Mouse (Mus musculus) erythroid progenitor cell, adult 5-6 weeks (primary cell): ENCODE measurements around the gene Wbp1. TPM values are rescaled to one million over a fixed set of nuclear protein-coding genes. Genes with fewer than 3 reads are reported as not detected.
"Not testable (repeated sequence)": the region's sequence is repeated elsewhere in the genome, so short reads cannot be mapped to it uniquely, and the experiment has no call there.

Experiments used
- ATAC-seq: replicated peaks from 2 replicates; pipeline ENCODE4 v1.8.0; 2016; ENCODE audit warnings: moderate number of reproducible peaks, mild to moderate bottlenecking, moderate TSS enrichment, inconsistent platforms; ENCODE audit not compliant: poor library complexity, low FRiP score, severe bottlenecking
- total RNA-seq, 2 experiments: library from RNA; stranded (forward) in 1 of 2; stranded (reverse) in 1 of 2; fragments of 150-400 nt in 1 of 2; fragments of 186-747, 209-891 nt in 1 of 2; gene quantifications; 2 replicates each; pipeline versions ENCODE4 v1.2.3 to v1.2.4; 2015 to 2017; ENCODE audit warnings: low replicate concordance in 2 of 2

Gene Wbp1
- 42.3 and 48.7 TPM in 2 replicates for total RNA-seq (2015; ENCODE audit: low replicate concordance)
- total RNA-seq (2017; ENCODE audit: low replicate concordance), result 77.9 and 83.6 TPM in 2 replicates

- ATAC-seq, result peak; percentile 81
These were observed at the start of gene Wbp1 for GRCm38 (mm10) chr6:83120930-83121862. Gene Wbp1 (minus strand): TSS chr6:83121559.

DNA sequence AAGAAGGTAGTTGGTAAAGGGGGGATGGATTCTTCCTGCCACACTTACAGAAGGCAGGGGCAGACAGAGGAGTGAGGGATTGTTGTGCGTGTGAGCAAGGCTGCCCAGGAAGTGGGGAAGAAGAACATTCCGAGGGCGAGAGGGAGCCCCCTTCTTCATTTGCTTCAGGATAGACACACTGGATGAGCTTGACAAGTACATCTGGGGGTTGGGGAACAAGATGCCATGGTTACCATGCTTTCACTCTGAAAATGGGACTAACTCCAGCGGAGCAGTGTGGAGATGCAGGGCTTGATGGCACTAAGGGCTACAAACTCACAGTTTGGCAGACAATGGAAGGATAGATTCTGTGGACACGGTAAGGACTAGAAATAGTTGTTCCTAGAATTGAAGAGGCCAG, 49.7 kb upstream of the Wbp1 start:
- ATAC-seq, result no peak

DNA sequence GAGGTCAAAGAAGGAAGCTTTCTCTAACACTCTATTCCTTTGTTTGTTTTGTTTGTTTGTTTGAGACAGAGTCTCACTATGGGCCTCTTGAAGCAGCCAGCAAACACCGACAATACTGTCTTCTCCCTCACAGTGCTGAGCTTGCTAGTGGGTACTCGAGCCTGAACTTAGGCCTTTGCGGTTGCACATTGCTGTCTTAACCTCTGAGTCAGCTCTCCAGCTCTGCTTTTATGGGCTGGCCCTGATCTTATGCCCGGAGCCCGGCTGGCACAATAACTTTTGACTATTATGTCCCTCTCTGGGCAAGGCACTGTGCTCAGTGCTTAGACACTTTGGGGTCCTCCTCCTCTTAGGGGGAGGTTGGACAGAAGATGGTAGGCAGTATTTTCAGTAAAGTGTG, 48.5 kb upstream of the Wbp1 start:
- ATAC-seq, result no peak

GRCm38 (mm10) chr6:83166243-83166630, 44.9 kb upstream of the Wbp1 start:
- ATAC-seq, result peak; percentile 32; the same call in 1 of the 2 replicates

- ATAC-seq, result peak; percentile 91
These were observed 44.4 kb upstream of the Wbp1 start, which contains the start of gene Dctn1 for GRCm38 (mm10) chr6:83165607-83166242. Gene Dctn1 (plus strand): TSS chr6:83165920.

DNA sequence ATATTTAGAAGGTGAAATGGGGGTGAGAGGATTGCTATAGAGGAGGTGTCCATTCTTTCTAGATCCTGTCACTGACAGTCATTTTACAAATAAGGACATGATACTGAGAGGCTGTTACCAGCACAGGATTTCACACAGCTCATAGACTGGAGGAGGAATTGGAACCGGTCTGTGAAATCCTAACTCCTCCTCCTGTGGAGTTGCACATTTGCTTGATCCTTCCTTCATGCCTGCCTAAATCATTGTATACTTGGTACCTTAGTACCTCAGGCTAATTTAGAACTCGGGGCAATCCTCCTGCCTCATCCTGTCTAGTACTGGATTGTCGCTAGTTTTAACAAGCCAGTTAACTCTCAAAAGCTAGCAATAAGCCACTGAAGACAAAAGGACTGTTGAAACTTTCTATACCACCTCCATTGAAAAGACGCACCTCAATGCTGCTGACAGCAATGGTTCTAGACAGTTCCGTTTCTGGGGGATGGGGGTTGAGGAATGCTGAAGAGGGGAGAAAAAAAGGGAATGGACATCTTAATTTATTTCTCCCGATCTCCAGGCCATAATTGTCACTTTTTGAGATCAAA, 43.8 kb upstream of the Wbp1 start:
- peak; percentile 38 for ATAC-seq

DNA sequence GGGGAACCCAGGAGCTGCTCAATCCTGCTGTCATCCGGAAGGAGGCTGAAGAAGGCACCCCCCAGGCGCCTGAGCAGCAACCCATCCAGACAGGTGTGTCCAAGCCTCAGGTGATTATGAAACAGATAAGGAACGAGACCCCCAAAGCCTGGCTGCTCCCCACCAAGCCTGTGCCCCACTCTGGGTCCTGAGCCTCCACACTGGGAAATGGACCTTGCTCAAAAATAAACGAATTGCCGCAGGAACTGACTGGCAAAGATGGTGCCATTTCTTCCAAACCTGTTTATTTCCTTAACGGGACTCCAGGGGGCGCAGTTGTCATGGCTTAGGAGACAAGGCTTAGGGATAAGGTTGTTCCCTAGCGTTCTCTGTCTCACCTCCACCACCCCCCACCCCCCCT, 41.3 kb upstream of the Wbp1 start:
- ATAC-seq, result no peak

GRCm38 (mm10) chr6:83161921-83162641, 40.7 kb upstream of the Wbp1 start:
- no peak for ATAC-seq

- ATAC-seq, result no peak
These were observed 40.1 kb upstream of the Wbp1 start for GRCm38 (mm10) chr6:83161442-83161841.

- ATAC-seq, result not testable (repeated sequence)
These were observed 38.1 kb upstream of the Wbp1 start for GRCm38 (mm10) chr6:83159456-83159855.

DNA sequence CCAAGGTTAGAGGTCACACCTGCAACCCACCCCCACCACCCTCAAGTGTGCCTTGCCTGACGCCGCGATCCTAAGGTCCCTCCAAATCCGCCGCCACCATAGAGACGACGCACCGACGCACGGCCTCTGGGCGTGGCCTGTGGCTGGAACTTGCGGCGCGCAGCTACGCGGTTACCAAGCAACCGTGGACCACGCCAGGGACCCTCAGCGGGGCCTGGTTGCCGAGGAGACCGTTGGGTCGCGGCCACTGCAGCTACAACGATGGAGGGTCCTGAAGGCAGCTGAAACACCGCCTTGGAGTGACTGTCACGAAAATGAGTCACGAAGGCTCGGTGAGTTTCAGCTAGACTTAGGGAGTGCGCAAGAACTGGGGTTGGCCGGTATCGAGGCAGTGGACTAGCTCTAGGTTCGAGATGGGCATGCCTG, 34.9 kb upstream of the Wbp1 start, which contains the start of the genes Wdr54 and 1700003E16Rik:
Gene Wdr54, minus strand, starts transcription at position 139 of the 426 bp plus-strand sequence.
Gene 1700003E16Rik, plus strand, starts transcription at position 146 of the 426 bp plus-strand sequence.
- 0 out of 2 replicates have a peak, but pooled peaks have one; percentile 28 for ATAC-seq

- ATAC-seq, result no peak
These were observed 34.3 kb upstream of the Wbp1 start for GRCm38 (mm10) chr6:83155552-83156238.

DNA sequence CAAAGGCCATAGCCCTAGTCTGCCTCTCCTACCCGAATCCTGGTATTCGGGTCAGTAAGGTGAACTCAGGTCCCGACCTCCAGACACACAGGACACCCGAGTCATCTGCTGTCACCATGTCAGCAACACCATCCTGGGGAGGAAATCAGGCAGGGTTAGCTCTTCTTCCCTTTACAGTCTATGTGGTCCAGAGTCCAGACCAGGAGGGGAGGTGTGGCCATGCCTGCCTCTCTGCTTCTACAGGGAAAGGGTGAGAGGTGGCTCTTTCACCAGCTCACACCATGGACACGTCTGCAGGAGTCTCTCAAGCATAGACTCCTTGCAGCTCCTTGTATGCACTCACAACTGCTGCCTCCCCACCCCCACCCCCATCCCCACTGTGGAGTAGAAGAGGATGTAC, 32.1 kb upstream of the Wbp1 start:
- ATAC-seq, result no peak

GRCm38 (mm10) chr6:83153038-83153437, 31.7 kb upstream of the Wbp1 start:
- no peak for ATAC-seq

DNA sequence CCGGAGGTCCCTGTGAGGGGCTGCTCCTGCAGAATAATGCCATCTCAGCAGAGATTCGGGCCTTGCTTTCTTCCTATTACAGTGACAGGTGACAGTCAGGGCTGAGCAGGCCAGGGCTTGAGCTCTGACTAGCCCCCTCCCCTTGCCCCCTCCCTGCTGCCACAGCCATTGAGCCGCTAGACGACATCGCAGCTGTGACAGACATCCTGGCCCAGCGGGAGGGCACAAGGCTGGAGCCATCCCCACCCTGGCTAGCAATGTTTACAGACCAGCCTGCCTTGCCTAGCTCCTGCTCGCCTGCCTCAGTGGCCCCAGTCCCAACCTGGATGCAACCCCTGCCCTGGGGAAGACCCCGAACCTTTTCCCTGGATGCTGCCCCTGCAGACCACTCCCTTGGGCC, 30.4 kb upstream of the Wbp1 start:
- no peak for ATAC-seq

GRCm38 (mm10) chr6:83147280-83147679, 25.9 kb upstream of the Wbp1 start:
- no peak for ATAC-seq

GRCm38 (mm10) chr6:83145805-83146204, 24.4 kb upstream of the Wbp1 start:
- no peak for ATAC-seq

DNA sequence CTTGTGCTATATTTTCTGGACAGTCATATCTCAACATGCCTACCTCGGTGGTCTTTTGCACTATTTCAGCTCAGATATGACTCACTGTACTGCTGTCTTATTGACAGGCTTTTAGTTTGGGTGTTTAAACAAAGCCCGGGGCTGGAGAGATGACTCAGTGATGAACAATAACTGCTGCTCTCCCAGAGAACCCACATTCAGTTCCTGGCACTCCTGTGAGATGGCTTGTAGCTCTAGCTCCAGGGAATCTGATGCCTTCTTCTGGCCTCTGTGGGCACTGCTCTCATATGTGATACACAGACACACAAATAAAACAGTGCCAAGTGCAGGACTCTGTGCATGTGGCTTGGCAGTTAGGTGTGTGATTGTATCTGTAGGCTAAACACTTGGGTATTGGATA, 23.9 kb upstream of the Wbp1 start:
- no peak for ATAC-seq

GRCm38 (mm10) chr6:83142886-83143285, 21.5 kb upstream of the Wbp1 start:
- ATAC-seq, result no peak
